Mouse (Mus musculus): Measurements from ENCODE around the gene Klk1b9.
A peak's percentile ranks its signal among the peaks of the same experiment; 100 is the strongest.
"Not testable (repeated sequence)": the region's sequence is repeated elsewhere in the genome, so short reads cannot be mapped to it uniquely, and the experiment has no call there.

Klk1b9 gene

DNA sequence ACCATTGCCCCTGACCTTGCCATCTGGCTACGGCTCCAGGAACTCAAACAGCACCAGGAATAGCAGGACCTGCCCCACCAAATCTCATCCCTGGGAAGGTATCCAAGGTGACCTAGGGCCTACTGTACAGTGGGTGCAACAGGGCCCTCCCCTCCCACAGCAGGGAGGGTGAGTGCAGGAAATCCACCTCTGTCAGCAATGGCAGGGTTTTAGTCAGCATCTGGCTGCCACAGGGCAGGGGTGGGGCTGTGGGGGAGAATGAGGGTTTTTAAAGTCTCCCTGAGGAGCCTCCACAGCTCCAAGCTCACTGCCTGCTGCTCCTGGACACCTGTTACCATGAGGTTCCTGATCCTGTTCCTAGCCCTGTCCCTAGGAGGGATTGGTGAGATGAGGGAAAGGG is at the start of gene Klk1b9:
Gene Klk1b9, plus strand, starts transcription at position 301 of the 400 bp plus-strand sequence.
- DNase-seq (ENCODE audit: low spot score), result not testable (repeated sequence)

DNA sequence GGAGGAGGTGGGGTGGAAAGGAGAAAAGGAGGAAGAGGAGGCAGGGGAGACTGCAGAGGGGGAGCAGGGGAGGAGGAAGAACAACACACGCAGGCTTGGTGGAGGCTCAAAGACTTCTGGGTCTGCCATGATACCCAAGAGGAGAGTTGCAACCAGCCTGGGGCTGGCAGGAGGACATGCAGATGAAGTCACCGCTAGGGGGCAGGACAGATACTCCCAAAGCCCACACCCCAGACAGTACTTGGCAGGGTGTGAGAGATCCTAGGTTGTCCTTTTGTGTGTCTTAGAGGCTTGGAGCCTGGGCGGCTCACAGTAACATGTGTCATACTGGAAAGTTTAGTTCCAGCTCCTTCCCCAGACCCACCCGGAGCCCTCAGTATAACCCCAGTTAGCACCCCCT is 47.3 kb upstream of the Klk1b9 start:
- peak; percentile 18 for DNase-seq (ENCODE audit: low spot score)

DNA sequence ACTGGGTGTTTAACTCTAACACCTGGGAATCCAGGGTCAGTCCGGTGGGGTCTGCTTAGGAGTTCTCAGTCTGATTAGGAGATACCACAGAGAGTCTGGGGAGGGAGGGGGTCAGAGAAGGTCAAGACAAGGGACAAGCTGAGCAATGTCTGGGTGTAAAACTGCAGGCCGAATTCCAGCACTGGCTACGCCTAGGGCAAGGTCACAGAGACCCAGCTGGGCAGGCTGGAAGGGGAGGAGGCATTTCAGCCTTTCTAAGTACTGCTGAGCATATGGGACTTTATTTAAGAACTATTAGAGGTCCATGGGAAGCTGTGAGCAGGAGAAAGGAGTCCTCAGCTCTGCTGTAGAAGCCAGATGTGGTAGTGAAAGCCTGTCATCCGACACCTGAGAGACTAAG is 43.5 kb upstream of the Klk1b9 start:
- DNase-seq (ENCODE audit: low spot score), result no peak

DNA sequence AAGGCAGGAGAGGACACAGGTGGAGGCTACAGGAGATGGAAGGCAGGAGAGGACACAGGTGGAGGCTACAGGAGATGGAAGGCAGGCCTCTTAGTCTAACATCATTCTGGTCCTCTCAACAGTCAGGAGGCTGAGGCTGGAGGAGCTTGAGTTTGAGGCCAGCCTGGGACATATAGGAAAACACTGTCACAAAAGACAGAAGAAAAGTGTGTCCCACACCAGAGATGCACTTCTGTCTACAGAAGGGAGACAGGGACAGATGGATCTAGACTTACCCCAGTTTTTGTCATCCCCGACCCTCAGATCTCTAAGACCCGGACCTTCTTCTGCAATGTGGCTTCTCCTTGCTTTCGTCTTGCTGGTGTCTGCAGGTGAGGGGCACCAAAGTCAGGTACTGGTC is 42.4 kb upstream of the Klk1b9 start, which contains the start of gene Klk15:
Gene Klk15, plus strand, starts transcription at position 301 of the 400 bp plus-strand sequence.
- DNase-seq (ENCODE audit: low spot score), result no peak

DNA sequence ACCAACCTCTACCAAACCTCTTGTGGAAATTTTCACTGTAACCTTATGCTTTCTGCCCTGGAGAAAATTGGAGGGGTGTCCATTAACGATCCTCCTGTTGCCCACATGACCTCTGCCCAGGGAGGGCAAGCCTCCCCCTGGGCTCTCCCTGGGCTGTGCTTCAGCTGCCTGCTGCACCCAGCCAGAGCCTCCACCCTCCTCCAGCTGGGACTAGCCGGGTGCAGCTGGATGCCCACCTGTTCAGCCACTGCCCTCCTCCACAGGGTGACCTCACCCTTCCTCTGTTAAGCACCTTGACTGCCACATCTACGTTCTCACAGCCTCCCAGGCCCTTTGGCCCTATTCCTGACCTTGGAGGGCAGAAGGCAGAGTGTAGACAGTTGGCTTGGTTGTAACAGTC is 41.1 kb upstream of the Klk1b9 start:
- no peak for DNase-seq (ENCODE audit: low spot score)

DNA sequence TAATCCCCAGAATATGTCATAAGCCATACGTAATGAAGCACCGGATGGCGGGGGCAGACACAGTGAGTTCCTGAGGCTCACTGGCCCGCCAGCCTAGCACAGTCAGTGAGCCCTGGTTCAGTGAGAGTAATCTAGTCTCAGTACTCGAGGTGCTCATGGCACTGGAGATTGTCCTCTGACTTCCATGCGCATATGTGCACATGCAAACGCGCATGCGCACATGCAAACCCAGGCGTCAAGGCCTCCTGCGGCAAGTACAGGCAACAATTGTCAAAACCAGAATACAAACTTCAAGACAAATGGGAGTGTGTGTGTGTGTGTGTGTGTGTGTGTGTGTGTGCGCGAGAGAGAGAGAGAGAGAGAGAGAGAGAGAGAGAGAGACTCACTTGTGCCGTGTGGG is 39.3 kb upstream of the Klk1b9 start:
- no peak for DNase-seq (ENCODE audit: low spot score)

DNA sequence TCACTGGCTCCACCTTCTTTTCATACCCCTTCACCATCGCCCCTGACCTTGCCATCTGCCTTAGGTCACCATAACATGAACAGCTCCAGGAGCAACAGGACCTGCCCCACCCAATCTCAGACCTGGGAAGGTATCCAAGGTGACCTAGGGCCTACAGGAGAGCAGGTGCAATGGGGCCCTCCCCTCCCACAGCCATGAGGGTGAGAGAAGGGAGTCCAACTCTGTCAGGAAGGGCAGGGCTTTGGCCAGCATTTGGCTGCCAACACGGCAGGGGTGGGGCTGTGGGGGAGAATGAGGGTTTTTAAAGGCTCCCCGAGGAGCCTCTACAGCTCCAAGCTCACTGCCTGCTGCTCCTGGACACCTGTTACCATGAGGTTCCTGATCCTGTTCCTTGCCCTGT is 33.6 kb upstream of the Klk1b9 start:
- DNase-seq (ENCODE audit: low spot score), result not testable (repeated sequence)

DNA sequence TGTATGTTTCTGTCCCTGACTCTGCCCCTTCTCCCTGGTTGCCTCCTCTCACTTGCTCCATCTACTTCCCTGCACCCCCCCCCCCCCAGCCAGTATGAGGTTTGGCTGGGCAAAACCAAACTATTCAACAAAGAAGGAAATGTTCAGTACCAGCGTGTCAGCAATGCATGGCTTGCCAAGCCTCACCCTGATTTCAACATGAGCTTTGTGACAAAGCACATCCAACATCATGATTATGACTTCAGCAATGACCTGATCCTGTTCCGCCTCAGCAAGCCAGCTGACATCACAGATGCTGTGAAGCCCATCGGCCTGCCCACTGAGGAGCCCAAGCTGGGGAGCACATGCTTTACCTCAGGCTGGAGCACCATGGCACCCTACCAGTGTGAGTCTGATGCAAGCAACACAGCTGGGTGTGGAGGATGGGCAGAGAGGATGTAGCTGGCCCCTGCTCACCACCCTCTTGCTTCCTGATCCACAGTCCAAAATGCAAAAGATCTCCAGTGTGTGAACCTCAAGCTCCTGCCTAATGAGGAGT is 31.1 kb upstream of the Klk1b9 start:
- DNase-seq (ENCODE audit: low spot score), result no peak

DNA sequence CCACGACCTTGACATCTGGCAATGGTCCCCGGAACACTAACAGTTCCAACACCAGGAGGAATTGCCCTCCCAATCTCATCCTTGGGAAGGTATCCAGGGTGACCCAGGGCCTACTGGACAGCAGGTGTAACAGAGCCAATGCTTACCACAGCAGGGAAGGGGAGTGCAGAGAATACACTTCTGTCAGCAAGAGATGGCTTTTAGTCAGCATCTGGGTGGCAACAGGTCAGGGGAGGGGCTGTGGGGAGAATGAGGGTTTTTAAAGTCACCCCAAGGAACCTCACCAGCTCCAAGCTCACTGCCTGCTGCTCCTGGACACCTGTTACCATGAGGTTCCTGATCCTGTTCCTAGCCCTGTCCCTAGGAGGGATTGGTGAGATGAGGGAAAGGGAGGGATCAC is 25.5 kb upstream of the Klk1b9 start, which contains the start of gene Klk1b8:
Gene Klk1b8, plus strand, starts transcription at position 301 of the 400 bp plus-strand sequence.
- no peak for DNase-seq (ENCODE audit: low spot score)

DNA sequence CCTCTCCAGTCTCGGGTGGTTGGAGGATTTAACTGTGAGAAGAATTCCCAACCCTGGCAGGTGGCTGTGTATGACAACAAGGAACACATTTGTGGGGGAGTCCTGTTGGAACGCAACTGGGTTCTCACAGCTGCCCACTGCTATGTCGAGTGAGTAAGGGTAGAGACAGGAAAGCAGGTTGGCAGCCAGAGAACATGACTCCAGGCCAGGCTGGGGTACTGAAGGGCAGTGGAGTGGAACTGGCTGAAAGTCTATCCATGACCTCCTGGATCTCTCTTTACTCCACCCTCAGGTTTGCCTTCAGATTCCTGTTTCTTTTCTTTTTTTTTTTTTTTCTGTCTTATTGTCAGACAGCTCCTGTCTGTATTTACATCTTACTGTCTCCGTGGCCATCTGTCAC is 23.2 kb upstream of the Klk1b9 start:
- DNase-seq (ENCODE audit: low spot score), result peak; percentile 23

DNA sequence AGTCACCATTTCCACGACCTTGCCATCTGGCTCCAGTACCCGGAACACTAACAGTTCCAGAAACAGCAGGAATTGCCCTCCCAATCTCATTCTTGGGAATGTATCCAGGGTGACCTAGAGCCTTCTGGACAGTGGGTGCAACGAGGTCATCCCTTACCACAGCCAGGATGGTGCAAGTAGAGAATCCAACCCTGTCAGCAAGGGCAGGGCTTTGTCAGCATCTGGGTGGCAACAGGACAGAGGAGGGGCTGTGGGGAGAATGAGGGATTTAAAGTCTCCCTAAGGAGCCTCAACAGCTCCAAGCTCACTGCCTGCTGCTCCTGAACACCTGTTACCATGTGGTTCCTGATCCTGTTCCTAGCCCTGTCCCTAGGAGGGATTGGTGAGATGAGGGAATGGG is 9.4 kb upstream of the Klk1b9 start, which contains the start of gene Klk1b1:
Gene Klk1b1, plus strand, starts transcription at position 301 of the 400 bp plus-strand sequence.
- no peak for DNase-seq (ENCODE audit: low spot score)

DNA sequence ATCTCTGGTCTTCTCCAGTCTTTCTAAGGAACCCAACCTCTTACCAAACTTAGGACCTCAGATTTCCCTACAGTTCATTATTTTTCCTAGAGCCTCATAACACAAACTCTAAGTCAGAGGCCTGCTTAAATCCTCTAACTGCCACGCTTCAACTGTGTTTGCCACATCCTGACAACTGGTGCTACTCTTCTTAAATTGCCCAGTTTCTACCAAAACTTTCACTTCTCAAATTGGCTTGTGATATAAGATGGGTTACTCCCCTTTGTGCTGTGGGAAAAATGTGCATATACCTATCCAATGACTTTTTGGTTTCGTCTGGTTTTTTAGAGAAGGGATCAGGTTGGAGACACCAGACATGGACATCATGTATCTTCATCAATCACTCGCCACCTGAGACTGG is 8.8 kb upstream of the Klk1b9 start:
- no peak for DNase-seq (ENCODE audit: low spot score)

DNA sequence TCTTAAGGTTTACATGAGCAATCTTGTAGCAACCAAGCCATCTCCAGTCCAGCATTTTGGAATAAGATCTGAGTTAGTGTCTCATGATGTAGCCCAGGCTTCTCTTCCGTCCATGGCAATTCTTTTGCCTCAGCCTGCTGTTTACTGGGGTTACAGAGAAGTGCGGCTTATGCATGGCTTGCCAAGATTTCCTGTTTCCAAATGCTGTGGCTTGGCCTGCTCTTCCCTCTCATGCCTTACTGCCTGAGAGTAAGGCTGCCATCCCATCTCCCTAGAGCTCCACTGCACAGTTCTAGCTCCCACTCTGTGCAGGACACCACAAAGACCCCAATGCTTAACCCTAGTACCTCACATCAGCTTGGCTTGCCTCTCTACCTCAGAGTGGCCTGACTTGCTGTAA is 8.2 kb upstream of the Klk1b9 start:
- DNase-seq (ENCODE audit: low spot score), result no peak

DNA sequence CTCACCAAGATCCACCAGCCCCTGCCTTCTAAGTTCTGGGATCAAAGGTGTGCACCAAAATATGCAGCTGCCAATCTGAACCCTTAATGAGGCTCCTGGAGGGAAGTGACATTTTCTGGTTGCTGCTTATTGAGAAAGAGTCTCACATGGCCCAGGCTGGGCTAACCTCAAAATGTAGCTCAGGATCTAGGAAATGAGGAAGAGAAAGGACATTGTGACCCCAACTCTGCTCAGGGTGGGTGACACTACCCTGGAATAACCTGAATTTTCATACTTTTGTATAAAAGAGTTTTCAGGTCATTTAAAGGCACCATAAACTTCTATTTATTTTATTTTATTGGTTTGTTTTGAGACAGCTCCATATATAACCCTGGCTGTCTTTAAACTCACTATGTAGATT is 9.8 kb downstream of the Klk1b9 start:
- no peak for DNase-seq (ENCODE audit: low spot score)

DNA sequence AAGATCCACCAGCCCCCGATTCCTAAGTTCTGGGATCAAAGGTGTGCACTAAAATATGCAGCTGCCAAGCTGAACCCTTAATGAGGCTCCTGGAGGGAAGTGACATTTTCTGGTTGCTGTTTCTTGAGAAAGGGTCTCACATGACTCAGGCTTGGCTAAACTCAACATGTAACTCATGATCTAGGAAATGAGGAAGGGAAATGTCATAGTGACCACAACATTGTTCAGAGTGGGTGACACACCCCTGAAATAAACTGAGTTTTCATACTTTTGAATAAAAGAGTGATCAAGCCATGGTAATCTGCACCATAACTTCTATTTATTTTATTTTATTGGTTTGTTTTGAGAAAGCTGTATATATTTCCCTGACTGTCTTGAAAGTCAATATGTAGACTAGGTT is 19.0 kb downstream of the Klk1b9 start:
- not testable (repeated sequence) for DNase-seq (ENCODE audit: low spot score)

DNA sequence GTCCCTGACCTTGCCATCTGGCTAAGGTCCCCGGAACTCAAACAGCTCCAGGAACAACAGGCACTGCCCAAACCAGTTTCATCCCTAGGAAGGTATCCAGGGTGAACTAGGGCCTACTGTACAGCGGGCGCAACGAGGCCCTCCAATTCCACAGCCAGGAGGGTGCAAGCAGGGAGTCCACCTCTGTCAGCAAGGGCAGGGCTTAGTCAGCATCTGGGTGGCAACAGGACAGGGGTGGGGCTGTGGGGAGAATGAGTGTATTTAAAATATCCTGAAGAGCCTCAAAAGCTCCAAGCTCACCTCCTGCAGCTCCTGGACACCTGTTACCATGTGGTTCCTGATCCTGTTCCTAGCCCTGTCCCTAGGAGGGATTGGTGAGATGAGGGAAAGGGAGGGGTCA is 19.7 kb downstream of the Klk1b9 start, which contains the start of gene Klk1b11:
Gene Klk1b11, plus strand, starts transcription at position 301 of the 400 bp plus-strand sequence.
- not testable (repeated sequence) for DNase-seq (ENCODE audit: low spot score)

DNA sequence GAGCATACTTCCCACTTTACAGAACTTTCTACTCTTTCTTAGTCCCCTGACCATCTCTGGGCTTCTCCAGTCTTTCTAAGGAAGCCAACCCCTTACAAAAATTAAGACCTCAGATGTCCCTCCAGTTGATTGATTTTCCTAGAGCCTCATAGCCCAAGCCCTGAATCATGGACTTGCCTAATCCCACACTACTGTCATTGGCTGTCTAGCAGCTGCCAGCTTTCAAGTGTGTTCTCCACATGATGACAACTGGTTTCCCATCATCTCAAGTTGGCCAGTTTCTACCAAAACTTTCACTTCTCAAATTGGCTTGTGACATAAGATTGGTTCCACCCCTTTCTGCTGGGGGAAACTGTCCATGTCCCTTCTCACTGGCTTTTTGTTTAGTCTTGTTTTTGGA is 29.0 kb downstream of the Klk1b9 start:
- no peak for DNase-seq (ENCODE audit: low spot score)

DNA sequence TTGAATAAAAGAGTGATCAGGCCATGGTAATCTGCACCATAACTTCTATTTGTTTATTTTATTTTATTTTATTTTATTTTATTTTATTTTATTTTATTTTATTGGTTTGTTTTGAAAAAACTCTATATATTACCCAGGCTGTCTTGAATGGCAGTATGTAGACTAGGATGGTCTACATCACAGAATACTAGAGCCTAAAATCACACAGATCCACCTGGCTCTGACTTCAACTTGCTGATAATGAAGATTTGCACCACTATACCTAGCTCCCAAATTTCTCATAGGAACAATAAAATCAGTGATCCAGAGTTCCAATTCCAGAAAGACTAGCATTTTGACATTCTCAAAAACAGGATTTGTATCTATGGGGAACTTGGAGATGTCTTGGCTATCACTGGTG is 36.0 kb downstream of the Klk1b9 start, which contains the start of gene Klk1b26:
Gene Klk1b26, plus strand, starts transcription at position 301 of the 400 bp plus-strand sequence.
- DNase-seq (ENCODE audit: low spot score), result not testable (repeated sequence)

DNA sequence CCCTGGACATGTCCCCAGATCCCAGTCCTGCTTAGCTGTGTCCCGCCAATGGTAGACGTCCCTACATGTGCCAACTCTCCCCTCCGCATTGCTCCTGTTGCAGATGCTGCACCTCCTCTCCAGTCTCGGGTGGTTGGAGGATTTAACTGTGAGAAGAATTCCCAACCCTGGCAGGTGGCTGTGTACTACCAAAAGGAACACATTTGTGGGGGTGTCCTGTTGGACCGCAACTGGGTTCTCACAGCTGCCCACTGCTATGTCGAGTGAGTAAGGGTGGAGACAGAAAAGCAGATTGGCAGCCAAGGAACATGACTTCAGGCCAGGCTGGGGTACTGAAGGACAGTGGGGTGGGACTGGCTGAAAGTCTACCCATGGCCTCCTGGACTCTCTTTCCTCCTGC is 38.8 kb downstream of the Klk1b9 start:
- not testable (repeated sequence) for DNase-seq (ENCODE audit: low spot score)

DNA sequence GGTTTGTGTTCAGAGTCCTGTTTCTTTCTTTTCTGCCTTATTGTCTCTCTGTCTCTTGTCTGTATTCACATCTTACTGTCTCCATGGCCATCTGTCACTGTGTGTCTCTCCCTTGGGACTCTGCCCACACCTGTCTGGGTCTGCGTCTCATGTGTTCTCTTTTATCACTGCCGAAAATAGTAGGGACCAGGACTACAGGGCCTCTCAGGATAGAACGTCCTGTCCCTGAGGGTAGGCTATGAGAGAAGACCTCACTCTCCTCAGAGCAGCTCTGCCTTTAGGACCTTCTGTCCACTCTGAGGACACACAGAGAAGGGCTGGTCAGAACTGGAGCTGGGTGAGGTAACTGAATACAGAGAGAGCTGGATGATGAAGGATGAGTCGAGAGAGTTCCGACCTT is 39.2 kb downstream of the Klk1b9 start:
- no peak for DNase-seq (ENCODE audit: low spot score)

All from layer of hippocampus, adult 11-12 months (tissue).